9 mouse cellular contexts compared by ENCODE assay signal in genomic region chrX:13344701-13345100, GRCm38 (mm10).
DNase-seq lines count a peak whose midpoint lies in the region; ATAC-seq lines count a peak whose summit lies in the region.
"Had no signal": no experiment of that assay in that cellular context is flagged by ENCODE, and none has a peak within 500 bp of the region (broad histone marks: within the 10 kb centered on the region; RNA-seq: fewer than 3 reads in every experiment).

No protein-coding gene starts in this region.

- no peaks in the 10 kb centered on the region for H3K36me3 ChIP-seq in heart, embryonic 12.5 days
- no peaks in the 10 kb centered on the region for H3K36me3 ChIP-seq in kidney, embryonic 16.5 days (ENCODE audit: insufficient read depth, low read length)
- no peaks in the 10 kb centered on the region for H3K36me3 ChIP-seq in midbrain, embryonic 11.5 days (ENCODE audit: control insufficient read depth, insufficient read depth, low read length)

- peak overlapping the region; percentile 69 for H3K4me2 ChIP-seq in heart, embryonic 12.5 days
- H3K4me2 ChIP-seq in kidney, embryonic 16.5 days (replicated peaks; ENCODE audit: low read depth, low read length) = peak overlapping the region; percentile 30
- peak overlapping the region; percentile 53 for H3K4me2 ChIP-seq in midbrain, embryonic 11.5 days

- peak; percentile 4 to 8 for DNase-seq in layer of hippocampus, postnatal 14 days (ENCODE audit: low spot score in 2 of 2)
- no peak for DNase-seq in layer of hippocampus, adult 18-20 months (ENCODE audit: low spot score in 2 of 2)
- DNase-seq in embryo, embryonic 11 days = peak; percentile 85
- peak; percentile 93 for DNase-seq in midbrain, embryonic 11.5 days (ENCODE audit: low spot score, missing footprints)
- DNase-seq in frontal cortex, postnatal 25 days (ENCODE audit: low spot score in 2 of 2) = no peak
- DNase-seq in spleen, postnatal 10 days (ENCODE audit: low spot score in 2 of 2) = no peak

- H3K27me3 ChIP-seq in heart, embryonic 12.5 days (replicated peaks) = peaks cover 30% of the 10 kb centered on the region
- H3K27me3 ChIP-seq in kidney, embryonic 16.5 days (ENCODE audit: insufficient read depth, low read length) = peaks cover 8% of the 10 kb centered on the region; the same call in 1 of the 2 replicates
- H3K27me3 ChIP-seq in midbrain, embryonic 11.5 days (ENCODE audit: control insufficient read depth, insufficient read depth, low read length) = peaks cover 3% of the 10 kb centered on the region

- peak; percentile 41 for ATAC-seq in heart, embryonic 12.5 days (ENCODE audit: insufficient number of reproducible peaks, low FRiP score)
- peak; percentile 62 for ATAC-seq in kidney, embryonic 16.5 days (ENCODE audit: low FRiP score, low TSS enrichment)
- peak; percentile 68 for ATAC-seq in midbrain, embryonic 11.5 days (ENCODE audit: low FRiP score)

- no peaks in the 10 kb centered on the region for H3K9me3 ChIP-seq in heart, embryonic 12.5 days (replicated peaks)
- no peaks in the 10 kb centered on the region for H3K9me3 ChIP-seq in kidney, embryonic 16.5 days (ENCODE audit: low read length)
- no peaks in the 10 kb centered on the region for H3K9me3 ChIP-seq in midbrain, embryonic 11.5 days (ENCODE audit: control insufficient read depth, low read length)

- H3K9ac ChIP-seq in heart, embryonic 12.5 days = peak overlapping the region; percentile 18; the same call in 1 of the 2 replicates
- peak overlapping the region; percentile 54 for H3K9ac ChIP-seq in kidney, embryonic 16.5 days (replicated peaks; ENCODE audit: low read length)
- peak overlapping the region; percentile 59 for H3K9ac ChIP-seq in midbrain, embryonic 11.5 days (ENCODE audit: low read length)

- H3K4me3 ChIP-seq in heart, embryonic 12.5 days = no peak overlapping the region
- H3K4me3 ChIP-seq in kidney, embryonic 16.5 days (ENCODE audit: low read length) = no peak overlapping the region
- peak overlapping the region; percentile 4; the same call in 1 of the 2 replicates for H3K4me3 ChIP-seq in midbrain, embryonic 11.5 days (ENCODE audit: low read depth, low read length)

- peaks cover 12% of the 10 kb centered on the region; the same call in 1 of the 2 replicates for H3K4me1 ChIP-seq in heart, embryonic 12.5 days (replicated peaks)
- peaks cover 13% of the 10 kb centered on the region; the same call in 1 of the 2 replicates for H3K4me1 ChIP-seq in kidney, embryonic 16.5 days (ENCODE audit: insufficient read depth, low read length)
- peaks cover 12% of the 10 kb centered on the region for H3K4me1 ChIP-seq in midbrain, embryonic 11.5 days (ENCODE audit: control insufficient read depth, insufficient read depth, low read length)

- H3K27ac ChIP-seq in heart, embryonic 12.5 days (ENCODE audit: poor library complexity, severe bottlenecking) = peak overlapping the region; percentile 93
- peak overlapping the region; percentile 89 for H3K27ac ChIP-seq in kidney, embryonic 16.5 days (ENCODE audit: low read length)
- H3K27ac ChIP-seq in midbrain, embryonic 11.5 days (ENCODE audit: low read depth, low read length) = peak overlapping the region; percentile 91
- H3K27ac ChIP-seq: macrophage had no signal

- 7% methylated on average over 5 of the region's 5 CpGs for WGBS in heart, embryonic 12.5 days
- 4% methylated on average over 5 of the region's 5 CpGs for WGBS in kidney, embryonic 16.5 days
- WGBS in midbrain, embryonic 11.5 days = 3% methylated on average over 5 of the region's 5 CpGs

Comparison
In these comparisons a context has a peak if more than half of its experiments do, and no peak if none do; other contexts are left out.
1. DNase-seq: peak in layer of hippocampus, postnatal 14 days (2 of 2), embryo, embryonic 11 days (single experiment) and midbrain, embryonic 11.5 days (single experiment); none in layer of hippocampus, adult 18-20 months (0 of 2), frontal cortex, postnatal 25 days (0 of 2) and spleen, postnatal 10 days (0 of 2).
2. Peak in every context shown above with its lines, with median percentiles within 50 percentile points of each other: ATAC-seq, H3K27ac ChIP-seq, H3K4me2 ChIP-seq and H3K9ac ChIP-seq.